Mouse (Mus musculus): ENCODE data around the gene Rexo1. TPM values are rescaled to one million over a fixed set of nuclear protein-coding genes. Genes with fewer than 3 reads are reported as not detected.

Rexo1 gene
- total RNA-seq, 2 experiments from 2014 or later = 22.4 to 26.2 TPM

DNA sequence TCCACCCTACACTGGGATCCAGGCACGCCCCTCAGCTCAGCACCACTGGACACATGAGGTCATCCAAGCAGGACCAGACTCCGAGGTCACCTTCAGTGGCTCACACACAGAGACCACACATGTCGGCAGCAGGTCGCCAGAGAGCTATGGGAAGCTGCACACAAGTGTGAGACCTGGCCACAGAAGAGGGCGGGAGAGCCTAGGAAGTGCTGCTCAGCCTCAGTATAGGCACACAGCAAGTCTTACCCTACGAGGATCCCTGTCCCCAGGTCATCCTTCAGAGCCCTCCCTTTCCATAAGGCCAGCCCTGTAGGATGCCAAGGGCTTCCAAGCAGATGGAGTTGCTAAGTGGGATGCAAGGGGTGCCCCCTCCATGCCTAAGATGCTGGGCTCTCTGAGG, 7.4 kb downstream of the Rexo1 start:
- no peak for DNase-seq

DNA sequence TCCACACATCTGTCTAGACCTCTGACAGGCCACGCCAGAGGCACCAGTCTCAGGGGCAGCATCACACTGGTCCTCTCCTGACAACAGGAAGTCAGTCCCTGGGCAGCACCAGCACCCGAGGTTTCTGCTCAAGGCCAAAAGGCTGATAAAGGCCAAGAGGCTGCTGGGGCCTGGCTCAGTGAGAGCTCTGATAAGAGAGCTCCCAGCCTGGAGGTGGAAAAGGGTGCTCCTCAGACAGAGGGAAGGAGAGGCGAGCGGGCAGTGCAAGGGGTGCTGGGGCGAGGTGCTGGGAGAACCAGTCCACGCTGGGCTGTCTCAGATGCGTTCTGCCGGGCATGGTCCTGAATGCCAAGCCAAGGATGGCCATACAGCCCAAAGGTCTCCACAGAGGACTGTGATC, 7.8 kb downstream of the Rexo1 start:
- no peak for DNase-seq

DNA sequence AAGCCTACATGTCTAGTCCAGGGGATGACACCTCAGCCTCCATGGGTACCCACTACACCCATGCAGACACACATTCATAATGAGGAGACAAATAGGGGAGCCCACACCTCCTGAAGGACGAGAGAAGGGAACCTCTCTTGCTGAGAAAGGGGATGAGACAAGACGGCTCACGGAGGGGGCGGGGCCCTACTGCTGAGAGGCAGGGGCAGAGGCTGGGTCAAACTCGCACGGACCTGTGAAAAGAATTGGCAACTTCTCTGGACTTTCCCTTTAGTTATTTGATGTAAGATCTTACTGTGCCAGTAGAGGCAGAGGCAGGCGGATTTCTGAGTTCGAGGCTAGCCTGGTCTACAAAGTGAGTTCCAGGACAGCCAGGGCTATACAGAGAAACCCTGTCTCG, 9.0 kb downstream of the Rexo1 start:
- no peak for DNase-seq

DNA sequence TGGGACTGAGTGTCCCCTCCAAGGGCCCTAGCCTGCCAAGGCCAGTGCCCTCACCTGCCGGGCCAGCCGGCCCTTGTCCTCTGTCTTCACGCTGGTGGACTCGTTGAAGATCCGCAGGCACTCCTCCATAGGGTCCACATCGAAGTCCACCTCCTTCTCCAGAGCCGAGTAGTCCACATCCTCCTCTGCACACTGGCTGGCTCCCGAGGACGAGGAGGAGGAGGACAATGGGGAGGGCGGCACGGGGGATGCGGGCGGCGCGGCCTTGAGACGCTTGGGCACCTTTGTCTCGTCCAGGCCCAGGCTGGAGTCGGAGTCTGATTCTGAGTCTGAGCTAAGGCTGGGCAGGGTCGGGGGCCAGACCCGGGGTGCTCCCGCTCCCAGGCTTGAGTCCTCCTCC, 12.1 kb downstream of the Rexo1 start:
- DNase-seq = no peak

DNA sequence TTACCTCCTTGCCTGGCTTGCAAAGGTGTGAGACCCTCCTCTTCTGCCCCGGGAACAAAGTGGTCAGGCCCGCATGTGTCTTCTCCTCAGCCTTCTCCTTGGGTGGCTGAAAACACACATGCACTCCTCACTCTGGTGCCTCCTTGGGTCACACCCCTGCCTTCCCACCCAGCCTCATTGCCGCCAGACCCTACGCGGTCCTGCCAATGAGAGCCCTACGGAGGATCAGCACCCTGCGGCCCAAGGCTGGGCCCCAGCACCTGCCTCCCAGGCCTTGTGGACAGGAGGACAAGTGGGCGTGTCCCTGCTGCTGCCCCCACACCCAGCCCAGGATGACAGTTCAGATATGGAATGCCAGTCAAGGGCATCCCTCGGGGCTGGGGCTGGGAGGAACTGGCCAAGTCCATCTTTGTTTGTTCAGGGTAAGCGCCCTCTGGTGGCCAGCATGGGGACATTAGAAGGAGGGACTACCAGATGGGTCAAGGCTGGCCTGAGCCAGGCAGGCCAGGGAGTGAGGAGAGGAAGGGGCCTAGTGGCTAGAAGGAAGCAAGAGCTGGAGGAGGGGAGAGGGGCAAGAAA, 12.8 kb downstream of the Rexo1 start:
- peak; percentile 81 for DNase-seq

DNA sequence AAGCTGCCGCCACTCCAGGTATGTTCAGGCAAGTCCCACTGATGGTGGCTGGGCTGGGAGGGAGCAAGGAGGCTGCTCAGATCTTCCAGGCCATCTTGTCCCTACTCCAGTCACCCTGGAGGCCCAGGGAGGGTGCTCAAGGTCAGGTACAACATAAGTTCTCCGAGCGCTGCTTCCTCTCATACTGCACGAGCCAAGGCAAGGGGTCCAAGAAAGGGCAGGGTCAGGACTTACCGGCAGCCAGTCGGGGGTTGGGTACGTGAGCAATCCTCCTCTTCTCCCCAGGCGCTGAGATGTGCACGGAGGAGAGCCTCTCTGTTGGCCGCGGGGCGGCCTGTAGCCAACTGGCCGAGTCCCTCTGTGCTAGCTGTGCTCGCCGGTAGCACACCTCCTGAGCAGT, 13.8 kb downstream of the Rexo1 start:
- no peak for DNase-seq

DNA sequence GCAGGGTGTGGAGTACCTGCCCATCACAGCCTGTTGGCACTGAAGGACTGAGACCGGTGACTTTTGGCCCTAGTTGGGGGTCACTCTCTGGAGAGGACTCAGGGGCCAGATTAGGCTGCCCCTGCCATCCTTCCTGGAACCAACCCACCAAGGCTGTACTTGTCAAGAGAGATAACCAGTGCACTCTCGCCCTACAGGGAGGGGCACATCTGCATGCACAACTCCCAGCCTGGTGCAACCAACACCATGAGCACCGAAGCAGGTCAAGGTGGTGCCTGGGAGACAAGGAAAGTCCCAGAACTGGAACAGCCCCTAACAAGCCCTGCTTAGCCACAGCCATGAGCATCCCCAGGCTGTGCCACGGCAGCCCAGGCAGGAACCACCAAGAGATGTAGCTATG, 14.4 kb downstream of the Rexo1 start:
- DNase-seq = no peak

DNA sequence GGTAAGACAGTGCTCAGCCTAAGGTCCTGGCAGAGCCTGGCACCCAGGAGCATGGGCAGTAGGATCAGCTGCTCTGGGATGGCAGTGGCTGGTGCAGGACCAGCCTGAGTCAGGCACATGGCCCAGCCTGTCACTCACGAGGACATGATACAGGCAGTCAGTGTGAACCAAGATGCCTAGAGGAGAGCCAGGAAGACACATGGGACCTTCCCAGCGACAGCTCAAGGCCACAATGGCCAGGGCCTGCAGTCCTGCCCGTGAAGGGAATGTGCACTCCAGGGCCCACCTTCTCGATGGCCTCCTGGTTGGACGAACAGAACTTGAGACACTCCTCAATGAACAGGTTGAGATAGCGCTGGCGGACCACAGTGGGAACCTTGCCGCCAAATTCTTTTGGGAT, 15.8 kb downstream of the Rexo1 start:
- no peak for DNase-seq

DNA sequence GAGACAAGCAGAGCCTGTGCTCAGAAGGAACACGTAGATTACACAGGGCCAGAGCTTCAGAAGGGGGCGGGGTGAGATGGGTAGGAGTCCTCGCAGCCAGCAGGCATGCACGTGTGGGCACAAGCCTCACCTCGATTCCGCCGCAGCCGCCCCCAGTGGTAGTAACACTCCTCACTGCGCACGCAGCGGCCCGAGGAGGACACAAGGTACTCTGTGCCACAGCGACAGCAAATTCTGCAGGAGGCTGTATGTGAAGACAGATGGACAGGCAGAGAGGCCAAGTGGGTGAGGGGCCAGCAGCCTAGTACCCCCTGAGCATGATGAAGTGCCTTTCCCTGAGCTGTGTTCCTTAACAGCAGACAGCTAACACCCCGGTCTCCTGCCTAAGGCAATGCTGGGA, 17.5 kb downstream of the Rexo1 start:
- no peak for DNase-seq

DNA sequence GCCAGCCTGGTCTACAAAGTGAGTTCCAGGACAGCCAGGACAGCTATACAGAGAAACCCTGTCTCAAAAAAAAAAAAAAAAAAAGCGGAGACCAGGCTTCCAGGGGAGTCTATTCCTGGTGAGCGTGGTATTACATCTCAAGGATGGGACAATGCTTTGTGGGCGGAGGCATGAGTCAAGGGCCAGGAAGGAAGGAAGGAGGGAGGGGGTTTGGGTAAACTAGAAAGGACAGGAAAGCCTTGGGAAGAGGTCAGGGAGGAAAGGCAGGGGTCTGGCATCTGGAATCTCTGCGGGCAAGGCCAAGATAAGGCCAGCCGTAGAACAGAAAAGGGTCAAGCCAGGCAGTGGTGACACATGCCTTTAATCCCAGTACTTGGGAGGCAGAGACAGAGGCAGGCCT, 21.9 kb downstream of the Rexo1 start:
- DNase-seq = no peak

DNA sequence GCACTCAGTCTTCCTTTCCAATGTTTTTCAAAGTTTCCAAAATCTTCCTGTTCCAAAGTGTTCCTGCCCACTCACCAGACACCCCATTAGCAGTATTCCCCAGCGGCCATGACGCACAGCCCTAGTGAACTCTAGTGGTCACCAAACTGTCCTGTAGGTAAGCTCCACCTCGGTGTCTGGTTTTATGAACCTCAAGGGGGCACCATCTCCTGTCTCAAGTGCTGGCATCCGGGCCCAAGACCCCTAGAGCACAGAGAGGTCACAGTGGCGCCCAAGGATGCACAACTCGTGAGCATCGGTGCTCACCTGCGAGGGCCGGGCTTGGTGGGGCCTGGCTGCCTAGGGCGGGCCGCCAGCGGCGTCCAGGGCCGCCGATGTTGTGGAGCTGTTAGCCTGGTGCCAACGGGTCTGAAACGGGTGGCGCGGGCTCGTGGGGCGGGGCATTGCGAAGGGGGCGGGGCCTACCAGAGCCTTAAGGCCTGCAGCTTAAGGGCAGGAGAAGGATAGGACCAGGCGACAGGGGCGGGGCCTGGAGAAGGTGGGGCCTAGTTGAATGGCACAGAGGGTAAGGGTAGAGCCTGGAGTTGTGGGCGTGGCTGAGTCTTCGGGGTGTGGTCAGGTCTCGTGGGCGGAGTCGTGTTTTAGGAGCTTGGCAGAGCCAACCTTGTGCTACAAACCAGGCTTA, 22.5 kb downstream of the Rexo1 start, which contains the start of gene Atp8b3:
TSS of gene Atp8b3 (minus strand) at position 415 of the 685 bp plus-strand sequence.
- peak; percentile 82 for DNase-seq

DNA sequence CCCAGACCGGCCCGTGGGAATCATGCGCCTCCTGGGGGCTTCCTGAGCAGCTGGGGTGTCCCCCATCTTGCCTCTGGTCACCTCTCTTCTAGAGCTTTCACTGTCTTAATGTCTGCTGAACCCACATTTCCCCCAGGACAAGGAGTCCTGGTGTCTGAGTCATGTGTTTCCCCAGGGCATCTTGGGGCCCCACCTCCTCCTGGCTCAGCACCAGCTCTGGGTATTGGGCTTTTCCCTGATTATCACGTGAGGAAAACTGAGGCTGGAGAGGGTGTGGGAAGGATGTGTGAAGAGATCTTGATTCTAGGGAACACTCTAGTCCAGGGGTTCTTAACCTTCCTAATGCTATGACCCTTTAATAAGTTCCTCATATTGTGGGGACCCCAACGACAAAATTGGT, 23.2 kb downstream of the Rexo1 start:
- DNase-seq = no peak

DNA sequence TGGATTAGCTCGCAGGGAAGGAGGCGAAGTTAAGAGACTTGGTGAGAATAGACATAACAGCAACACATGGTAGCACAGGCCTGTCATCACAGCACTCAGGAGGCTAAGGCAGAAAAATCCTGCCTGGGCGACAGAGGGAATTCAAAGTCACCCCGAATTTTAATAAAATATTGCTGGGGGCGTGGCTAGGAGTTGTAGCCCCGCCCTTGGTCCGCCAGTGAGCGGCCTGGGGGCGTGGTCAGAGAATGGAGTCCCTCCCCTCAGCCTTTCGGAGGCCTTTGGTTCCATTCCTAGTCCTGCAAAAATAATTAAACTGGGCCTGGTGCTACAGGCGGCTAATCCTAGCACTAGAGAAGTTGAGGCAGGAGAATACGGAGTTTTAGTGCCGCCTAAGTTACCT, 25.6 kb downstream of the Rexo1 start:
- no peak for DNase-seq

DNA sequence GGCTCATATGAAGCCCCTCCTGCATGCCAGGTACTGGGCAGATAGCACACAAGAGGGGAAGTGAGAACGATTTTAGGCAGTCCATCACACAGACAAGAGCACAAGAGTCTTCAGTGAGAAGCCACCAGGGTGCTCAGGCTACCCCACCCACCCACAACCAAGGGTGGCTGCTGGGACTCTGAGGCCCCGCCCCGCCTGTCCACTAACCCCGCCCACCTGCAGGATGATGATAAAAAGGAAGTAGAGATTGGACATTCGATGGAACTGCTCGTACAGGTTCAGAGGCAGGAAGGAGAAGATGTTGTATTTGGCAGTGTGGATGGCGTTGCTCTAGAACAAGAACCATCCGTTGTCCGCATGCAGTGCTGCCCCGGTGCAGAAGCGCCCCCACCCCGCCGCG, 26.3 kb downstream of the Rexo1 start:
- DNase-seq = no peak

DNA sequence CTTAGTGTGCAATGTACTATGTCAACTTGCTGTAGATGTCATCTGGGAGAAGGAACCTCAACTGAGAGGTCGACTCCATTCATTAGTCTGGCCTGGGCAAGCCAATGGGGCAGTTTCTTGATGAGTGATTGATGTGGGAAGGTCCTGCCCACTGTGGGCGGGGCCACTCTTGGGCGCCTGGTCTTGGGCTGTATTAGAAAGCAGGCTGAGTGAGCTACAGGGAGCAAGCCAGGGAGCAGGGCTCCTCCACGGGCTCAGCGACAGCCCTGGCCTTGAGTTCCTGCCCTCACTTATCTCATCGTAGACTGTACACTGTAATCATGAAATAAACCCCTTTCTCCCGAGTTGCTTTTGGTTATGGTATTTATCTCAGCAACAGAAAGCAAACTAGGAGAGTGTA, 27.7 kb downstream of the Rexo1 start:
- DNase-seq = peak; percentile 38

DNA sequence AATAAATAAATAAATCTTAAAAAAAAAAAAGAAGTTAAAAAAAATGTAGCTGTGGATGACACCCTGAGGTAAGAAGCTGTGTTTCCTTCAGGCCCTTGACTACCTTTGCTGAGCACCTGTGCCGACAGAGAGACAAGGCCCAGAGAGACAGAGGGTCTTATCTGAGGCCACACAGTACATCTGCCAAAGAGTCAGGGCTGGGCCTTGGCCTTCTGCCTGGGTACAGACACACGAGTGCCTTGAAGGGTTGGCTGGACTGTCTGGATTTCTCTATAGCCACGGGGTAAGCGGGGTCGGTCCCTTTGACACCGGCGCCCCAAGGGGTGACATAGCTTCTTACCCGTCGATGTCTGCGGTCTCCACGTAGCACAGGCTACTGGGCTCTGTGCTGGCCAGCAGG, 28.6 kb downstream of the Rexo1 start:
- DNase-seq = no peak

DNA sequence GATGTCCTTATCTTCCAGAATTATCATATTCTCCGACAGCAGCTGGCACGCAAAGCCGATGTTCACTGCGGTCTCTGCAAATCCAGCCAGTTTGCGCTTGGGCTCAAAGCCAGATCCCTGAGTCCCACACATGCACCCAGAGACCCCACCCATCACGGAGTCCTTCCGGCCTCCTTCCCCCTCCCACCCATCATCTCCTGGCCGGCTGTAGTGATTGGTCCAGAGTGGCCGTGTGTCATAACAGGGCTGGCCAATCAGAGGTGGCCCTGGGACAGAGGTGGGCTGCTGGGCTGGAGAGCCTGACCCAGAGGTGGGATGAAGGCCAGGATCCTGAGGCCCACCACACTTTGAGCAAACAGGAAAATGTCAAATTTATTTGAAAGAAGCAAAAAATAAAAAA, 35.2 kb downstream of the Rexo1 start:
- DNase-seq = no peak

DNA sequence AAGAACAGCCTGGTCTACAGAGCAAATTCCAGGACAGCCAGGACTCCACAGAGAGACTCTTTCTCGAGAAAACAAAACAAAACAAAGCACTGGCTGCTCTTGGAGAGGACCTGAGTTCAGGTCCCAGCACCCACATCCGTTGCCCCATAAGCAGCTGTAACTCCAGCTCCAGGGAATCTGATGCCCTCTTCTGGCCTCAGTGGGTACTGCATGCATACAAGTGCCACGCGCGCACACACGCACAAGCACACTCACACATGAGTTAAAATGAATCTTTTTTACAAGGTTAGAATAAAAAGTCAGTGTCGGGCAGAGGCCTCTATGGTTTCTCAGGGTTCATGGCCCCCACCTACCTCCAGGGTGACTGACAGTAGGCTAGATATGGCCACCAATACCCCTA, 38.1 kb downstream of the Rexo1 start:
- DNase-seq = no peak

DNA sequence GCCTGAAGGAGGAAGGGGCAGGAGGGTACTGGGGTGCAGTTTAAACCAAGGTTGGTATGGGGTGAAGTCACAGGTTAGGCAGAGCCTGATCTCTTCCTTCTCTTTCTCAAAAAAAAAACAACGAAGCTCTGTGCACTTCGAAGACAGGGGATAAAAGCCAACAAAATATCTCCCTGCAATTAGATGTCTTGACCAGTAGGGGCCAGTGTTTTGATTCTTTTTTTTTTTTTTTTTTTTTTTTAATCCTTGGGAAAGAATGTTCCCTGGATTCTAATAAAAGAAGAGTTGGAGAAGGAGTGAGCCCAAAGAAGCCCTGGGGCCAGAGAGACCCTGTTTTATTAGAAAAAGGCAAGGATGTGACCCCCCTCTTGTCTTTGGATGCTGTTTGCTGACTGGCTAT, 42.1 kb downstream of the Rexo1 start:
- DNase-seq = no peak

DNA sequence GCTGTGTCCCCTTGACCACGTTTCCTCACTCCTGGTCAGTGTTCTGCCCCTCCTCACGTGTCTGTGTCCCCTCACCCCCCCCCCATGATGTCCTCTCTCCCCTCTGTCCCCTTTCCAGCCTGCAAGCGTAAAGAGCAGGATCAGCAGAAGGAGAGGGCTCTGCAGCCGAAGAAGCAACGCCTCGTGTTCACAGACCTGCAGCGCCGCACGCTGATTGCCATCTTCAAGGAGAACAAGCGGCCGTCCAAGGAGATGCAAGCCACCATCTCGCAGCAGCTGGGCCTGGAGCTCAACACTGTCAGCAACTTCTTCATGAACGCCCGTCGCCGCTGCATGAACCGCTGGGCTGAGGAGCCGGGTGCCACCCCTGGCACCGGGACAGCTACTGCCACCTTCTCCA, 47.6 kb downstream of the Rexo1 start:
- DNase-seq = no peak

DNA sequence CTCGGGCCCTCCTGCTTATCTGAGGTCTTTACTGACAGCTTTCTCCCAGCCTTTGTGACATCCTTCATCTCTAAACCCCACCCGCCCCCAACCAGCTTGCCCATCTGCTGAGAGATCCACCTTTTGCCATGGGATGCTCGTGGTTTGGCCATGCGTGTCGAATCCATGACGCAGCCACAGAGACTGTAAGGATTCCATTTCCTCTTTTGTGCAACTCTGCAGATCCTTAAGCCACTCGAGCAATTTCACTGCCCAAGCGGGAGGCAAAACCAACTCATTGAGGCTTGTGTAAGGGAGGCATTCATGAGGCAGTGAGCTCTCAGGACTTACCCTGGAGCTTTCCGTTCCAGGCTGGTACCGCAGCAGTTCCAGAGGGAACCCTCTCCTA, 51.1 kb downstream of the Rexo1 start:
- DNase-seq = no peak

DNA sequence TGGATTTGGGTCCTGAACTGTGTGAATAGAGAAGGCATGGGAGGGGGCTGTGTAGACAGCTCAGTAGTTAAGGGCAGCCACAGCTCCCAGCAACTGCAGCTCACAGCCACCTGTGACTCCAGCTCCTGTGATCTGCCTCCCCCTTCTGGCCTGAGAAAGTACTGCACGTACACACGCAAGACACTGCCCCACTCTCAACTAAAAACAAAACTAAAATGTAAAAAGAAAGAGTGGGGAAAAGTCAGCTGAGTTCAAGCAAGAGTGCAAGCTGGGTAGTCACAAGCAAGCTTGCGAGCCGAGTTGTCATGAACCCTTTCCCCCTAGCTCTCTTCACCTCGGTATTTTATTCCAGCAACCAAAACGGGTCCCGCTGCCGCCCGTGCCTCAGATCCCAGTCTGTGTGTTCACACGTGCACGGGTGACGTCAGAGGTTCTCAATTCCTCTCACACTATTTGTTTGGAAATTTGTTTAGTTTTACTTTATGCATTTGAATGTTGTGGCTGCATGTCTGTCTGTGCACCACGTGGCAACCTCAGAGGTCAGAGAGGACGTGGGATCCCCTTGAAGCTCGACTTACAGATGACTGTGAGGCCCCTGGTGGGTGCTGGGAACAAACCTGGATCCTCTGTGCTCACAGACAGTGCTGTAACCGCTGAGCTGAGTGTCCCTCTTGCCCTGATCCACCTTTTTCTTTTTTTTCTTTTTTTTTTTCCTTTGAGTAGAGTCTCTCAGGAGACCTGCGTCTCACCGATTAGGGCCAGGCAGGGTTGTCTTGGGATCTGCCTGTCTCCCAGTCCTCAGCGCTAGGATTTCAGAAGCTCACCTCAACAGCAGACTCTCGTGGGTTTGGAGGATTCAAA, 51.7 kb downstream of the Rexo1 start:
- DNase-seq = peak; percentile 89

DNA sequence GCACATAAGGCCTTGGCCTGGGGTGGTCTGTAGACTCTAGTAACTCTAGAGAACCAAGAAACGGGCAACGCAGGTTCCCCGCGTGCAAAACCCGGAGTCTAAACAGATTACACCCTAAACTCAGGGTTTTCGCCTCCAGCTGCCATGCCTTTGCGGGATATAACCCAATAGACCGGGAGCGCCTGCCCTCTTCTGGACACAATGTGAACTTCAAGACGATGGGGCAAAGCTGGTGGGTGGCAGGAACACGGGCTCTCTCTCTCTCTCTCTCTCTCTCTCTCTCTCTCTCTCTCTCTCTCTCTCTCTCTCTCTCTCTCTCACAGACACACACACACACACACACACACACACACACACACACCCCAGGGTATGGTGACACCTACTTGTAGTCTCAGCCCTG, 55.1 kb downstream of the Rexo1 start:
- DNase-seq = peak; percentile 84

DNA sequence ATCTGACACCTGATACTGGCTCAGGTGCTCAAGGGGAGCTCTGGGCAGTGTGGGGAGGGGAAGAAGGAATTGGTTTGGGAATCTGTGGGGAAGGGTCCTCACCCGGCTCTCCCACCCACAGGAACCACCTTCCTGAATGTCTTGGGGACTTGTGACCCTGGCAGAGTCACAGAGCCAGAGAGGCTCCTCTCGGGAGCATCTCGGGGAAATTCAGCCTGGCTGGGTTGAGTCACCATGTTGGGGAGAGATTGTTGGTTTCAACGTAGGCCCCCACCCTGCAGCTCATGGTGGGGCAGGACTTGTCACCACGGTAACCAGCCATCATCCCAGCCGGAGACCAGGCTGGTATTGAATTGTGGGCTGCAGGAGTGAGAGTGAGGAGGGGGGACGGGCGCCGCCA, 56.6 kb downstream of the Rexo1 start:
- DNase-seq = no peak
